Mouse (Mus musculus) heart, postnatal 25 days (tissue): ENCODE data around the gene Asb11. TPM values are rescaled to one million over a fixed set of nuclear protein-coding genes. Genes with fewer than 3 reads are reported as not detected.
A peak's percentile ranks its signal among the peaks of the same experiment; 100 is the strongest.

Source experiments
- DNase-seq: peaks from one replicate; pipeline ENCODE4 v3.0.0; 2022; ENCODE audit warnings: low spot score
- intact Hi-C: fragments of 180-260 bp; cut with DNase I; formaldehyde crosslinking; loops from one replicate; pipeline ENCODE4 v1.15.1; 2025
- total RNA-seq, 2 experiments: library from RNA; stranded (reverse); gene quantifications; 2 replicates each; pipeline ENCODE4 v1.2.3; 2021

Asb11 gene
- total RNA-seq = 100 to 1,000 TPM in 1 of 2 experiments, 10 to 100 TPM in 1; 97.6 to 139 TPM

DNA sequence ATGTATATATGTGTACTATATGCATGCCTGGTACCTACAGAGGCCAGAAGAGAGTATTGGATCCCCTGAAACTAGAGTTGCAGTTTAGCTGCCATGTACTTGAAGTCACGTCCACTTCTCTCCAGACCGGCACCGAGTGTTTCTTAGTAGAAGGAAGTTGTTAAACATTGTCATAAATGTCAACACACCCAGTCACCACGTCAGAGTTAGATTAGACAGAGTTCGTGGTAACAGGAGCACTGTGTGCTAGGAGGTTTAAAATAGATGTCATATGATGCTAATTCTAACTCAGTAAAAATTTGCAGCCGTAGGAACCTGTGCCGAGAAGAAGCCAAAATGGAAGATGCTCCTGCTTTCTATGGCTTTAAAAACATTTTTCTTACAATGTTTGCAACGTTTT lies at the start of gene Asb11:
TSS of gene Asb11 (plus strand) at position 286 of the 400 bp plus-strand sequence.
- DNase-seq = no peak
- intact Hi-C loops = no loop called here

DNA sequence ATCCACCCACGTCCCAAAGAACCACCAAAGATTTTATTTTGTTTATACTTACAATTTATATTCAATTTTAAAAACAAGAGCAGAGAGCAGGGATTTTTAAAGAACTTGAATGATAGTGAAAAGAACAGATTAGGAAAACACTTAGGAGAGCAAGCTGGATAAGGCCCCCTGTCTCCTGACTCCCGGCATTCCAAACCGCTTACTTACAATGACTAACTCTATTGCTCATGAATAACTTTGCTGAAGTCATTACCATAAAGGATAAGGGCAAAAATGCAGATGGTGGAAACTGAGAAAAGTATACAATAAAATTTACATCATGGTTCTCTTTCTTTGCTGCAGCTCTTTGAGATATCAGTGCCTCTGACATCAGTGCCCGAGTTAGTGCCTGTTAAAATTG lies 42.7 kb upstream of the Asb11 start:
- no peak for DNase-seq
- intact Hi-C loops = no loop called here

DNA sequence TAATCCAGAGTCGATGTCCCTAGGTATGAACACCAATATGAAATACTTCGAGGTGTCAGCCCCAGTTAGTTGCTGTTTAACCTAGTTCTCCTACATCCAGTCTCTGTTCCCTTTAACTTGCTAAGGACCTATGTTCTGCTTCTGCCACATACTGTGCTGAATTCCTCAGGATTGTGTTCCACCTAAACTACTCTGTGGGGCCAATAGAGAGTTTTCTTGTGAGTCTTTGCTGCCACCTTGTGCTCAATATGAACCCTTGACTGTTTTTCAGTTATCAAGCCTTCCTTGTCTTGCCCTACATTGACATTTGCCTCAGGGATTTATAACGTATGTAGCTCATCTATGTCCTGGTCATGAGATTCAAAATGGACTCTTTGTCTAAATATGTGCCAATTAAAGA lies 38.3 kb upstream of the Asb11 start:
- intact Hi-C loops = loop anchor here (2.0 to 5.0 kb wide), 3 partner anchors 49 to 216 kb away; no protein-coding TSS in a partner anchor
- DNase-seq = no peak

GRCm38 (mm10) chrX:164405080-164405649 lies 31.6 kb upstream of the Asb11 start:
- intact Hi-C loops = no loop called here
- DNase-seq = no peak

- DNase-seq = no peak
Measured at GRCm38 (mm10) chrX:164406133-164407022, 30.4 kb upstream of the Asb11 start.

DNA sequence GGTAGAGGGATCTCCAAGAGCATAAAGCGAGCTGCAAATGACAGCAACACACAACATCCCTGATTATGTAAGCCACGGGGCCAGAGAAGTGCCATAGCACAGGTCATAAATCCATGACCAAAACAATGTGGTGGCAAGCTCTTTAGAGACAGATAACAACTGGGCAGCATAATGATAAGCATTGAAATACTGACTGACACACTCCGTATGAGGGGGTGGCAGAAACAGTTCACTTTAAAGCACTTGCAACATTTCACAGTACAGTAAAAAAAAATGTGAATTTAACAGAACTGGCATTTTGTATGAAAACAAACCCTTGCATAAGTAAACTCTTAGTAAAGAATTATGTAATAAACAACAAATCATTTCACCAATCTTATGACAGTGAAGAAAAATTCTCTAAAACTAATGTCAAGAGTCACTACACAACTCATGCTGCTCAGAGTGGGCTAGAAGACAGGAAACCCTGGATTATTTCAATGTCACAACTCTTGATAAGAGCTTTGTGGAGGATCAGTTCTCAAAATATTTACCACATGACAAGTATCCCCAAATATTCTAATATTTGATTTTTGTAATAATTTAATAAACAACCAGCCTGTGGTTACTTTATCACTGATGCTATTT lies 28.4 kb upstream of the Asb11 start:
- intact Hi-C loops = no loop called here
- DNase-seq = no peak

More at GRCm38 (mm10) chrX:164406133-164407022, 30.4 kb upstream of the Asb11 start:
- intact Hi-C loops = no loop called here

DNA sequence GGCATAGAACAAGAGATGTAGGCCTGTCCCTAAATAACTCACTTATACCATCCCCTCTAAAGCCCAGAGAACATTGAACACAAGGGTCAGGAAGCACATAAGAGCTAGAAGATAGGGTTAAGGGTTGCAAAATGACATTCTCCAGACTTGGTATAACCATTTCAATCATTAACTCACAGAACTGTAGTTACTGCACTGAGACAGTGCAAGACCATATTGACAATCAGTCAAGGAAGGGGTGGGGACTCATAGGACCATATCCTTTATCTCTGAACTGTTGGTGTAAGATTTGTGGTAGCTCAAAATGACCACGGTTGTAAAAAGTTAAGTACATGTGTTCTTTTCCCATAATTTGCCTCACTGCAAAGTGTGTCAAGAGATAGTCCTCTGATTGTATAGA lies 26.2 kb upstream of the Asb11 start:
- no peak for DNase-seq
- intact Hi-C loops = no loop called here

- intact Hi-C loops = no loop called here
- no peak for DNase-seq
Measured at GRCm38 (mm10) chrX:164416803-164417202, 20.0 kb upstream of the Asb11 start.

- no peak for DNase-seq
- intact Hi-C loops = no loop called here
Measured at GRCm38 (mm10) chrX:164418008-164418407, 18.8 kb upstream of the Asb11 start.

- peak; percentile 90 for DNase-seq
- intact Hi-C loops = no loop called here
Measured at GRCm38 (mm10) chrX:164419471-164419939, 17.3 kb upstream of the Asb11 start, which contains the start of gene Piga. Gene Piga, plus strand, starts transcription at chrX:164419787.

GRCm38 (mm10) chrX:164419955-164420354 lies 16.8 kb upstream of the Asb11 start:
- no peak for DNase-seq
- intact Hi-C loops = loop anchor here (10.0 kb wide), 1 partner anchor 335 kb away; the partner anchor contains the start of gene Cltrn

- DNase-seq = no peak
- intact Hi-C loops = loop anchor here (10.0 kb wide), 1 partner anchor 336 kb away; the partner anchor contains the start of gene Cltrn
Measured at GRCm38 (mm10) chrX:164420518-164420917, 16.3 kb upstream of the Asb11 start.

- intact Hi-C loops = loop anchor here (10.0 kb wide), 1 partner anchor 340 kb away; the partner anchor contains the start of gene Cltrn
- DNase-seq = no peak
Measured at GRCm38 (mm10) chrX:164424821-164425220, 12.0 kb upstream of the Asb11 start.

- intact Hi-C loops = loop anchor here (10.0 kb wide), 1 partner anchor 342 kb away; the partner anchor contains the start of gene Cltrn
- DNase-seq = no peak
Measured at GRCm38 (mm10) chrX:164427295-164427694, 9.5 kb upstream of the Asb11 start.

DNA sequence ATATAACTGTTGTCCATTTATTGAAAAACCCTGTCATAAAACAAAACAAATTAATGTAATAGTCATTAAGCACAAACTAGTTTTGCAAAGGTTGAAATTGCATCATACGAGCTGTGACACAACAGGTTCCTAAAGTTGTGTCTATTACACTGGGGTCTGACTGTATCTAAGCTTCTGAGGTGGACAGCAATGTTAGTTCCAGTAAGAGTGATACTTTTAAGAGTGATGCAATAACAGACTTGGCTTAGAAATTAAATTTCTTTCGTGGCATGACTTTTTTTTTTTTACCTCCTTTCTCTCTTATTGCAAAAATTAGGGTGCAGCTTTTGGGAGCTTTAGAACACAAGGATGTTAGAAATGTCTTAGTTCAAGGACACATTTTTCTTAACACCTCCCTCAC lies 8.6 kb upstream of the Asb11 start:
- intact Hi-C loops = loop anchor here (10.0 kb wide), 1 partner anchor 343 kb away; the partner anchor contains the start of gene Cltrn
- DNase-seq = no peak

DNA sequence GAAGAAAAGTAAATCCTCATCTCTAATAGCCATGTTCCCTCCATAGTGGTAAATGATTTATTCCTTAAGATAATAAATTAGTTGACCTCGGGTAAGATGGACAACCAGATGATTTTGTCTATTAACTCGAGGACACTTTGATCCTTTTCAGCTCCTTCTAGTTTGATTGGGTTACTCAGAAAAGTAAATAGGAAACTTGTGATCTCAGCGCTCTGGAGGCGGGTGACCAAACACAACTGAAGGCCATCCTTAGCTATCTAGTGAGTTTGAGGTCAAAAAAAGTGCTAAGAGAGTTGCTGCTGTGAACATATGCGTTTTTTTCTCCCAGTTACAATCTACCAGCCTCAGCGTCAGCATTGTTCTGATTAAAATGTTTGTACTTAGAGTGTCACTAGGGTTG lies 6.2 kb upstream of the Asb11 start:
- intact Hi-C loops = no loop called here
- DNase-seq = no peak

GRCm38 (mm10) chrX:164431133-164431532 lies 5.7 kb upstream of the Asb11 start:
- intact Hi-C loops = no loop called here
- no peak for DNase-seq

GRCm38 (mm10) chrX:164431541-164431940 lies 5.3 kb upstream of the Asb11 start:
- intact Hi-C loops = no loop called here
- DNase-seq = no peak

DNA sequence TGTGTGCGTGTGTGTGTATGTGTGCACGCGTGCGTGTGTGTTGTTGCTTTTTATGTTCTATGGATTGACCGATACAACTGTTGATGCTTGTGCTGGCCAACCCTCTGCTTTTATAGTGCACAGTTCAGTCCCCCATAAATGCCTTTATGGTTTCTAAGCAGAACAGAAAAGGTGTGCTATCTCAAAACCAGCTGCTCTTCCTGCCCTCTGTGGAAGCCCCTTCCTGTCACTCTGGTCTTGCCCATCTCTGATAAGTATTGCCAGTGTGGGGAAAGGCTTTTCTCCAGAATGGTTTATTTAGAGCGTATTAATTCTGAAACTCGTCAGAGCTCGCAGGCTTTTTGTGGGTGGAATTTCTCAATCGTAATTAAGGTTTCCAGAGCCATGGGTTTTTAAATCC lies 4.1 kb upstream of the Asb11 start:
- intact Hi-C loops = no loop called here
- DNase-seq = no peak

- no peak for DNase-seq
- intact Hi-C loops = no loop called here
Measured at GRCm38 (mm10) chrX:164439462-164439861, 2.7 kb downstream of the Asb11 start.
